Mouse (Mus musculus): Measurements from ENCODE around the gene Ccdc71. TPM values are rescaled to one million over a fixed set of nuclear protein-coding genes. Genes with fewer than 3 reads are reported as not detected.

Gene Ccdc71
- total and polyA plus RNA-seq, 3 experiments: 14.5 to 33.0 (median 16.1) TPM

GRCm38 (mm10) chr9:108466219-108466618, 5.9 kb downstream of the Ccdc71 start:
- dilution Hi-C loops (cut with MboI; ENCODE audit: extremely low pct_ligation_motif_present, extremely low pct_unique_long_range_greater_than_20kb, low sequenced_read_pairs): no loop called here
- H3K36me3 ChIP-seq (replicated peaks in 1 of 2; ENCODE audit: control insufficient read depth in 1 of 2, insufficient read depth in 1 of 2, low read length in 1 of 2): peaks cover 19 to 49% of the 10 kb centered on the region in 2 experiments
- no peak overlapping the region for H3K9ac ChIP-seq (ENCODE audit: insufficient read depth, low read depth)
- in situ Hi-C loops (cut with MboI; ENCODE audit: low pct_ligation_motif_present, low pct_unique_long_range_greater_than_20kb, low sequenced_read_pairs): no loop called here
- H3K27ac ChIP-seq (ENCODE audit: insufficient read depth, low read depth): no peak overlapping the region
- TF ChIP-seq ZKSCAN1 (IDR thresholded peaks at IDR 0.05; ENCODE audit: borderline replicate concordance, low read depth, low read length): no peak
- no peak for TF ChIP-seq RCOR1 (conservative IDR thresholded peaks at IDR 0.05; ENCODE audit: low read depth, low read length)
- no peak for TF ChIP-seq POLR2A (IDR thresholded peaks at IDR 0.05; ENCODE audit: low read depth, low read length)
- no peak for TF ChIP-seq PAX5 (IDR thresholded peaks at IDR 0.05; ENCODE audit: low read length)
- TF ChIP-seq E2F4 (IDR thresholded peaks at IDR 0.05; ENCODE audit: insufficient replicate concordance, low read depth, low read length): no peak
- no peak for TF ChIP-seq ZMIZ1 (IDR thresholded peaks at IDR 0.05; ENCODE audit: low read depth, low read length)
- TF ChIP-seq GABPA (IDR thresholded peaks at IDR 0.05; ENCODE audit: insufficient replicate concordance, low read depth, low read length): no peak
- no peak for TF ChIP-seq SMC3 (IDR thresholded peaks at IDR 0.05; ENCODE audit: low read depth, low read length)
- H3K4me3 ChIP-seq (replicated peaks in 1 of 3; ENCODE audit: low read depth in 2 of 3, low read length in 2 of 3, poor library complexity in 1 of 3): no peak overlapping the region
- DNase-seq (ENCODE audit: extremely low read depth): no peak
- H3K79me2 ChIP-seq (replicated peaks; ENCODE audit: control insufficient read depth, extremely low read depth, insufficient read depth, poor library complexity, severe bottlenecking): peaks cover 14% of the 10 kb centered on the region
- H3K9me3 ChIP-seq (replicated peaks; ENCODE audit: low read length): no peaks in the 10 kb centered on the region
- no peaks in the 10 kb centered on the region for H3K27me3 ChIP-seq (replicated peaks)
- H3K4me2 ChIP-seq (ENCODE audit: insufficient read depth, low read depth, poor library complexity, severe bottlenecking): no peak overlapping the region
- peaks cover 5 to 13% of the 10 kb centered on the region in 2 experiments for H3K4me1 ChIP-seq (ENCODE audit: control insufficient read depth in 1 of 2, insufficient read depth in 2 of 2)

DNA sequence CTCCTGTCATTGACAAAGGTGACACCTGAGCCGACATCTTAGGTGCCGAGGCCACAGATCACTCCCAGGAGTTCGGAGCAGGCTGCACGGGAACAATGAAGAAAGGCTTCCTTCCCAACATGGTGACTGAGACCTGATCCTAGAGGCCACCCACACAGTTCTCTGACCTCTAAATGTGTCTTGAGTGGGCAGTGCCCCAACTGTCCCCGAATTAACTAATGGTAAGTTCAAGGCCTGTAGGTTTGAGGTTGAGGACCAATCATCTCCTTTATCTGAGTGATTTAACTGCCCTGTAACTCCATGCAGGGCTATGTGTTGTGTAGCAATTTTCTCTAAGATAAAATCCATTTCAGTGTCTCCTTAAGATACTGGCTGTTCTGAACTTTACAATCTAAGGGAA, 9.1 kb downstream of the Ccdc71 start:
- dilution Hi-C loops (cut with MboI; ENCODE audit: extremely low pct_ligation_motif_present, extremely low pct_unique_long_range_greater_than_20kb, low sequenced_read_pairs) (no loop called here), in situ Hi-C loops (cut with MboI; ENCODE audit: low pct_ligation_motif_present, low pct_unique_long_range_greater_than_20kb, low sequenced_read_pairs) (no loop called here)
- Histone ChIP-seq H3K36me3 (replicated peaks in 1 of 2; ENCODE audit: control insufficient read depth in 1 of 2, insufficient read depth in 1 of 2, low read length in 1 of 2) (peaks cover 4 to 22% of the 10 kb centered on the region in 2 experiments), H3K4me1 (ENCODE audit: control insufficient read depth in 1 of 2, insufficient read depth in 2 of 2) (no peaks in the 10 kb centered on the region), H3K79me2 (replicated peaks; ENCODE audit: control insufficient read depth, extremely low read depth, insufficient read depth, poor library complexity, severe bottlenecking) (no peaks in the 10 kb centered on the region), H3K9ac (ENCODE audit: insufficient read depth, low read depth) (no peak overlapping the region), H3K27me3 (replicated peaks) (no peaks in the 10 kb centered on the region), H3K4me2 (ENCODE audit: insufficient read depth, low read depth, poor library complexity, severe bottlenecking) (no peak overlapping the region), H3K4me3 (replicated peaks in 1 of 3; ENCODE audit: low read depth in 2 of 3, low read length in 2 of 3, poor library complexity in 1 of 3) (no peak overlapping the region), H3K9me3 (replicated peaks; ENCODE audit: low read length) (no peaks in the 10 kb centered on the region), H3K27ac (ENCODE audit: insufficient read depth, low read depth) (no peak overlapping the region)
- TF ChIP-seq NELFE (IDR thresholded peaks at IDR 0.05; ENCODE audit: low read depth, low read length) (no peak), POLR2A (IDR thresholded peaks at IDR 0.05; ENCODE audit: low read depth, low read length) (no peak), MXI1 (IDR thresholded peaks at IDR 0.05; ENCODE audit: low read depth, low read length) (no peak)
- no peak for DNase-seq (ENCODE audit: extremely low read depth)

DNA sequence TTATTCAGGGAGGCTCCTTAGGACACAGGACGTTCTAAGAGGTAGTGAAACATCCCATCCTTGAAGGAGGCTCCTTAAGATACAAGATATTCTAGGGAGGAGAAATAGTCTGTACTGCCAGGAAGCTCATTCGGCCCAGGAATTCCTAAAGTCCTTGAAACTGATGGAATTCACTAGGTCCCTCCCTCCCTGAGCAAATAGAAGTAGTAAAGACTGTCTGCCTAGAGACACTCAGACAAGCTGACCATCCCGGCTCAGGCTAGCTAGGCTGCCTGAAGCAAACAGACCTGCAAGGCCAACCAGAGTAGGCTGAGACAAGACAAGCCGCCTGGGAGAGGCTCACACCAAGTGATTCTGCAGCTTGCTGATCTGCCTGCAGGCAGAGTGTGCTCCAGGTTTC, 9.5 kb downstream of the Ccdc71 start:
- H3K27ac ChIP-seq (ENCODE audit: insufficient read depth, low read depth): no peak overlapping the region
- H3K9me3 ChIP-seq (replicated peaks; ENCODE audit: low read length): no peaks in the 10 kb centered on the region
- TF ChIP-seq TCF12 (IDR thresholded peaks at IDR 0.05; ENCODE audit: low read depth, low read length) (no peak), SIN3A (IDR thresholded peaks at IDR 0.05; ENCODE audit: low read length) (no peak), ZC3H11A (IDR thresholded peaks at IDR 0.05; ENCODE audit: low read depth, low read length) (no peak), USF1 (IDR thresholded peaks at IDR 0.05; ENCODE audit: low read depth, low read length) (no peak), PAX5 (IDR thresholded peaks at IDR 0.05; ENCODE audit: low read length) (no peak), CTCF (conservative IDR thresholded peaks at IDR 0.05 in 1 of 2, IDR thresholded peaks at IDR 0.05 in 1 of 2; ENCODE audit: low read depth in 2 of 2, low read length in 2 of 2) (no peak), MAX (IDR thresholded peaks at IDR 0.05; ENCODE audit: low read length) (no peak), POLR2AphosphoS2 (IDR thresholded peaks at IDR 0.05; ENCODE audit: low read depth, low read length) (no peak), JUND (conservative IDR thresholded peaks at IDR 0.05; ENCODE audit: low read depth, low read length) (no peak), KAT2A (IDR thresholded peaks at IDR 0.05; ENCODE audit: insufficient replicate concordance, low read length) (no peak), ZKSCAN1 (IDR thresholded peaks at IDR 0.05; ENCODE audit: borderline replicate concordance, low read depth, low read length) (no peak), UBTF (IDR thresholded peaks at IDR 0.05; ENCODE audit: low read depth, low read length) (no peak), NELFE (IDR thresholded peaks at IDR 0.05; ENCODE audit: low read depth, low read length) (no peak)
- DNase-seq (ENCODE audit: extremely low read depth): no peak
- no peaks in the 10 kb centered on the region for H3K27me3 ChIP-seq (replicated peaks)
- no peaks in the 10 kb centered on the region for H3K79me2 ChIP-seq (replicated peaks; ENCODE audit: control insufficient read depth, extremely low read depth, insufficient read depth, poor library complexity, severe bottlenecking)
- H3K4me2 ChIP-seq (ENCODE audit: insufficient read depth, low read depth, poor library complexity, severe bottlenecking): no peak overlapping the region
- H3K9ac ChIP-seq (ENCODE audit: insufficient read depth, low read depth): no peak overlapping the region
- H3K4me1 ChIP-seq (ENCODE audit: control insufficient read depth in 1 of 2, insufficient read depth in 2 of 2): no peaks in the 10 kb centered on the region
- H3K36me3 ChIP-seq (replicated peaks in 1 of 2; ENCODE audit: control insufficient read depth in 1 of 2, insufficient read depth in 1 of 2, low read length in 1 of 2): peaks cover 4 to 17% of the 10 kb centered on the region in 2 experiments
- dilution Hi-C loops (cut with MboI; ENCODE audit: extremely low pct_ligation_motif_present, extremely low pct_unique_long_range_greater_than_20kb, low sequenced_read_pairs) (no loop called here), in situ Hi-C loops (cut with MboI; ENCODE audit: low pct_ligation_motif_present, low pct_unique_long_range_greater_than_20kb, low sequenced_read_pairs) (no loop called here)
- no peak overlapping the region for H3K4me3 ChIP-seq (replicated peaks in 1 of 3; ENCODE audit: low read depth in 2 of 3, low read length in 2 of 3, poor library complexity in 1 of 3)
